In the genomic region with DNA sequence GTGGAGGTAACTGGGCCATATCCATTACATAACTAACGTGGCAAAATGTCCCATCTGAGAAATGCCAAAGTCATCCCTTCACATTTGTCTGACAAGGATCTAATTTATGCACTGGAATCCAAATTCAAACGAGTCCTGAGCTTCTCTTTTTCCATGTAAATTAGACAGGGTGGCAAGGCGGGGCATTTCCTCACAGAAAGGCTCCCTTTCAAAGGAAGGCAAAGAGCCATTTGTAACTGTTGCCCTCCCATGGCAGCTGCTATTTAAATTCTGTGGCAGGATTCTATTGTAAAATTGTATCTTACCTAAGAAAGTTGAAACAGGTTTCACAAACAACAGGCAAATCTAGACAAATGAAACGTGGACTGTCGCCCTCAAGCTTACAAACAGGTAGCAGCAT, we compare ENCODE assay signal across 20 mouse cellular contexts. TPM values are rescaled to one million over a fixed set of nuclear protein-coding genes. Genes with fewer than 3 reads are reported as not detected.
DNase-seq lines count a peak whose midpoint lies in the region; ATAC-seq and TF ChIP-seq lines count a peak whose summit lies in the region.
"Had no signal": no experiment of that assay in that cellular context is flagged by ENCODE, and none has a peak within 500 bp of the region (broad histone marks: within the 10 kb centered on the region; RNA-seq: fewer than 3 reads in every experiment).

No protein-coding gene starts in this region.

- H3K79me2 ChIP-seq in MEL (ENCODE audit: control insufficient read depth, insufficient read depth, low read length, poor library complexity) = no peaks in the 10 kb centered on the region

- H3K9me3 ChIP-seq in forebrain, postnatal 0 days (ENCODE audit: low read length) = no peaks in the 10 kb centered on the region
- no peaks in the 10 kb centered on the region for H3K9me3 ChIP-seq in forebrain, embryonic 12.5 days
- H3K9me3 ChIP-seq in hindbrain, postnatal 0 days (ENCODE audit: low read length) = no peaks in the 10 kb centered on the region
- no peaks in the 10 kb centered on the region for H3K9me3 ChIP-seq in hindbrain, embryonic 13.5 days
- no peaks in the 10 kb centered on the region for H3K9me3 ChIP-seq in E14TG2a.4 (ENCODE audit: low read length)
- H3K9me3 ChIP-seq in MEL (replicated peaks; ENCODE audit: insufficient read depth, low read length) = no peaks in the 10 kb centered on the region
- H3K9me3 ChIP-seq: embryonic facial prominence, embryonic 12.5 days; G1E; heart, embryonic 12.5 days; hindbrain, embryonic 15.5 days had no signal

- H3K4me1 ChIP-seq in forebrain, postnatal 0 days (ENCODE audit: insufficient read depth) = no peaks in the 10 kb centered on the region
- H3K4me1 ChIP-seq in forebrain, embryonic 12.5 days = peaks cover 12% of the 10 kb centered on the region
- H3K4me1 ChIP-seq in hindbrain, postnatal 0 days (ENCODE audit: insufficient read depth, low read length) = no peaks in the 10 kb centered on the region
- peaks cover 8% of the 10 kb centered on the region for H3K4me1 ChIP-seq in hindbrain, embryonic 13.5 days (replicated peaks)
- H3K4me1 ChIP-seq in E14TG2a.4 (replicated peaks; ENCODE audit: low read depth, low read length) = peaks cover 33% of the 10 kb centered on the region
- H3K4me1 ChIP-seq in MEL (ENCODE audit: control insufficient read depth in 1 of 2, insufficient read depth in 2 of 2, low read length in 2 of 2) = peaks cover 34 to 38% of the 10 kb centered on the region in 2 experiments
- H3K4me1 ChIP-seq: hindbrain, embryonic 15.5 days had no signal

- no peaks in the 10 kb centered on the region for H3K36me3 ChIP-seq in forebrain, postnatal 0 days (ENCODE audit: insufficient read depth)
- no peaks in the 10 kb centered on the region for H3K36me3 ChIP-seq in forebrain, embryonic 12.5 days (replicated peaks)
- H3K36me3 ChIP-seq in hindbrain, postnatal 0 days (ENCODE audit: insufficient read depth, low read length) = no peaks in the 10 kb centered on the region
- no peaks in the 10 kb centered on the region for H3K36me3 ChIP-seq in hindbrain, embryonic 13.5 days
- H3K36me3 ChIP-seq in E14TG2a.4 (ENCODE audit: insufficient read depth, low read length) (no peaks in the 10 kb centered on the region), MEL (ENCODE audit: control insufficient read depth in 1 of 2, insufficient read depth in 2 of 2, low read length in 2 of 2) (peaks cover 0 to 34% of the 10 kb centered on the region in 2 experiments; a peak in 2 of 4 replicates)
- H3K36me3 ChIP-seq: embryonic facial prominence, embryonic 12.5 days; heart, embryonic 12.5 days; hindbrain, embryonic 15.5 days had no signal

- no peaks in the 10 kb centered on the region for H3K27me3 ChIP-seq in forebrain, postnatal 0 days (ENCODE audit: insufficient read depth, low read length)
- H3K27me3 ChIP-seq in forebrain, embryonic 12.5 days = no peaks in the 10 kb centered on the region
- no peaks in the 10 kb centered on the region for H3K27me3 ChIP-seq in hindbrain, postnatal 0 days (ENCODE audit: insufficient read depth, low read length)
- H3K27me3 ChIP-seq in hindbrain, embryonic 13.5 days = no peaks in the 10 kb centered on the region
- H3K27me3 ChIP-seq in E14TG2a.4 (ENCODE audit: insufficient read depth, low read length) (no peaks in the 10 kb centered on the region), MEL (ENCODE audit: control insufficient read depth in 1 of 2, insufficient read depth in 2 of 2, low read length in 2 of 2) (no peaks in the 10 kb centered on the region)
- H3K27me3 ChIP-seq: CH12.LX; embryonic facial prominence, embryonic 12.5 days; heart, embryonic 12.5 days; hindbrain, embryonic 15.5 days; Patski had no signal

- H3K4me2 ChIP-seq in forebrain, postnatal 0 days (ENCODE audit: low read depth) = no peak overlapping the region
- H3K4me2 ChIP-seq in forebrain, embryonic 12.5 days = no peak overlapping the region
- H3K4me2 ChIP-seq in hindbrain, postnatal 0 days (ENCODE audit: low read depth, low read length) = no peak overlapping the region
- no peak overlapping the region for H3K4me2 ChIP-seq in hindbrain, embryonic 13.5 days
- H3K4me2 ChIP-seq: embryonic facial prominence, embryonic 12.5 days; heart, embryonic 12.5 days; hindbrain, embryonic 15.5 days had no signal

- no peak for TF ChIP-seq RAD21 in MEL (IDR thresholded peaks at IDR 0.05; ENCODE audit: low read depth, low read length)

- no peak overlapping the region for H3K9ac ChIP-seq in forebrain, postnatal 0 days
- no peak overlapping the region for H3K9ac ChIP-seq in forebrain, embryonic 12.5 days
- H3K9ac ChIP-seq in hindbrain, postnatal 0 days (replicated peaks; ENCODE audit: low read length) = no peak overlapping the region
- no peak overlapping the region for H3K9ac ChIP-seq in hindbrain, embryonic 13.5 days
- H3K9ac ChIP-seq in MEL (ENCODE audit: control insufficient read depth, low read depth, low read length, poor library complexity, severe bottlenecking) = no peak overlapping the region
- H3K9ac ChIP-seq: embryonic facial prominence, embryonic 12.5 days; heart, embryonic 12.5 days; hindbrain, embryonic 15.5 days had no signal

- WGBS in forebrain, postnatal 0 days = 20% methylated on average over 5 of the region's 5 CpGs
- WGBS in forebrain, embryonic 12.5 days = 26% methylated on average over 5 of the region's 5 CpGs
- 29% methylated on average over 5 of the region's 5 CpGs for WGBS in hindbrain, postnatal 0 days
- WGBS in hindbrain, embryonic 13.5 days = 24% methylated on average over 5 of the region's 5 CpGs

- no peak for TF ChIP-seq CTCF in forebrain, postnatal 0 days (IDR thresholded peaks at IDR 0.05; ENCODE audit: low read depth)
- TF ChIP-seq CTCF in hindbrain, postnatal 0 days (IDR thresholded peaks at IDR 0.05; ENCODE audit: low read depth) = no peak
- TF ChIP-seq CTCF in E14TG2a.4 (conservative IDR thresholded peaks at IDR 0.05; ENCODE audit: low read length) (no peak), MEL (IDR thresholded peaks at IDR 0.05 in 2 of 3, conservative IDR thresholded peaks at IDR 0.05 in 1 of 3; ENCODE audit: control insufficient read depth in 1 of 3, insufficient read depth in 1 of 3, low read depth in 2 of 3, low read length in 3 of 3, poor library complexity in 1 of 3, severe bottlenecking in 1 of 3) (no peak)

- peak; percentile 25 for DNase-seq in forebrain, postnatal 0 days
- DNase-seq in hindbrain, postnatal 0 days (ENCODE audit: low spot score) = no peak
- DNase-seq in MEL (ENCODE audit: low read depth, low spot score) = peak; percentile 39
- no peak for DNase-seq in thymus, postnatal 10 days (ENCODE audit: low spot score in 2 of 2)
- no peak for DNase-seq in adrenal gland, adult 18-20 months (ENCODE audit: low spot score in 2 of 2)
- DNase-seq: adrenal gland, postnatal 10 days; cerebellum, adult 11-12 months; cerebellum, adult 9-10 months; cerebellum, postnatal 25 days; gastrocnemius, postnatal 14 days; kidney, adult 18-20 months had no signal

- H3K27ac ChIP-seq in forebrain, postnatal 0 days (ENCODE audit: low read depth, low read length) = no peak overlapping the region
- no peak overlapping the region for H3K27ac ChIP-seq in forebrain, embryonic 12.5 days
- H3K27ac ChIP-seq in hindbrain, postnatal 0 days = peak overlapping the region; percentile 26; the same call in 1 of the 2 replicates
- no peak overlapping the region for H3K27ac ChIP-seq in hindbrain, embryonic 13.5 days
- no peak overlapping the region for H3K27ac ChIP-seq in MEL (ENCODE audit: control insufficient read depth, low read depth, low read length)
- H3K27ac ChIP-seq: embryonic facial prominence, embryonic 12.5 days; hindbrain, embryonic 15.5 days had no signal

- no peak for TF ChIP-seq POLR2A in MEL (IDR thresholded peaks at IDR 0.05; ENCODE audit: control insufficient read depth in 1 of 2, insufficient read depth in 1 of 2, low read depth in 1 of 2, low read length in 2 of 2, poor library complexity in 1 of 2)

- H3K4me3 ChIP-seq in forebrain, postnatal 0 days (ENCODE audit: low read depth, low read length) = no peak overlapping the region
- no peak overlapping the region for H3K4me3 ChIP-seq in forebrain, embryonic 12.5 days (replicated peaks)
- no peak overlapping the region for H3K4me3 ChIP-seq in hindbrain, postnatal 0 days (ENCODE audit: low read length)
- no peak overlapping the region for H3K4me3 ChIP-seq in hindbrain, embryonic 13.5 days
- 0 out of 2 replicates have a peak overlapping the region, but pooled peaks have one; percentile 3 for H3K4me3 ChIP-seq in E14TG2a.4 (replicated peaks; ENCODE audit: low read length)
- H3K4me3 ChIP-seq in MEL (ENCODE audit: control insufficient read depth in 1 of 2, insufficient read depth in 1 of 2, low read depth in 2 of 2, low read length in 2 of 2) = no peak overlapping the region
- H3K4me3 ChIP-seq: embryonic facial prominence, embryonic 12.5 days; heart, embryonic 12.5 days; hindbrain, embryonic 15.5 days had no signal

- no peak; the same call in 1 of the 2 replicates for ATAC-seq in forebrain, postnatal 0 days
- no peak for ATAC-seq in forebrain, embryonic 12.5 days (ENCODE audit: low FRiP score)
- no peak for ATAC-seq in hindbrain, postnatal 0 days
- no peak for ATAC-seq in hindbrain, embryonic 13.5 days (ENCODE audit: low FRiP score)
- ATAC-seq: Patski had no signal

- no peak for TF ChIP-seq EP300 in MEL (IDR thresholded peaks at IDR 0.05; ENCODE audit: low read depth in 1 of 2, low read length in 2 of 2)

TF ChIP-seq in MEL, 35 proteins besides CTCF, POLR2A, EP300 and RAD21:
- TF ChIP-seq CHD1 (IDR thresholded peaks at IDR 0.05; ENCODE audit: low read depth, low read length) (no peak), MXI1 (IDR thresholded peaks at IDR 0.05; ENCODE audit: low read depth, low read length) (no peak), BHLHE40 (IDR thresholded peaks at IDR 0.05; ENCODE audit: borderline replicate concordance, low read depth, low read length) (no peak)

RNA-seq across cellular contexts. Expression of a gene that starts 43.6 kb away (rescaled TPM):
- total RNA-seq in forebrain, postnatal 0 days (2014; rRNA removed) = 6.1 and 8.4 TPM in 2 replicates
- polyA plus RNA-seq in forebrain, postnatal 0 days (2015; fragmentation: Nextera tagmentation; extraction: Ambion mirVana) = 4.6 and 8.0 TPM in 2 replicates
- 3.0 and 3.4 TPM in 2 replicates for polyA plus RNA-seq in forebrain, embryonic 12.5 days (2016; fragmentation: Nextera tagmentation; extraction: Ambion mirVana)
- total RNA-seq in hindbrain, postnatal 0 days (2014; rRNA removed) = 15.7 and 22.9 TPM in 2 replicates
- 15.3 and 15.7 TPM in 2 replicates for polyA plus RNA-seq in hindbrain, postnatal 0 days (2015; fragmentation: Nextera tagmentation; extraction: Ambion mirVana)
- polyA plus RNA-seq in hindbrain, embryonic 13.5 days (2015; fragmentation: Nextera tagmentation; extraction: Ambion mirVana) = 5.5 and 7.0 TPM in 2 replicates
- total RNA-seq in MEL (2012; rRNA removed) = 1.5 and 2.7 TPM in 2 replicates
- polyA plus RNA-seq in MEL (2012; ENCODE audit: insufficient read depth in 1 of 2, insufficient read length in 2 of 2, low read depth in 1 of 2, low replicate concordance in 2 of 2, missing spikeins in 1 of 2) = 1 to 10 TPM in 1 of 2 experiments, not detected in 1; 3.0 TPM
- total RNA-seq in adrenal gland, adult 18-20 months (2021) = 10 to 100 TPM; 39.6 to 41.7 TPM

Comparison
In these comparisons a context has a peak if more than half of its experiments do, and no peak if none do; other contexts are left out.
1. DNase-seq: peak in forebrain, postnatal 0 days (single experiment) and MEL (single experiment); none in hindbrain, postnatal 0 days (single experiment), thymus, postnatal 10 days (0 of 2) and adrenal gland, adult 18-20 months (0 of 2).